Mouse (Mus musculus): ENCODE results near the gene Glyat.

The Glyat gene

GRCm38 (mm10) chr19:12695590-12695989 lies 62.5 kb downstream of the Glyat start, which contains the start of gene Keg1:
TSS of gene Keg1 (plus strand) at chr19:12695786.
- DNase-seq: no peak

GRCm38 (mm10) chr19:12696221-12696620 lies 63.1 kb downstream of the Glyat start:
- no peak for DNase-seq
